Mouse (Mus musculus) liver, embryonic 13.5 days (tissue): Measurements from ENCODE around the gene Tiam2. TPM values are rescaled to one million over a fixed set of nuclear protein-coding genes. Genes with fewer than 3 reads are reported as not detected.

Experiments used
- polyA plus RNA-seq: library from polyadenylated mRNA; unstranded; fragments of >200 nt; fragmentation: Nextera tagmentation; extraction: Ambion mirVana; gene quantifications from 2 replicates; pipeline ENCODE4 v1.2.1, GENCODE M21; 2015

The Tiam2 gene
- polyA plus RNA-seq, 1 experiment from 2014 or later, result 0.59 TPM

Other genes with a start within 250 kb of the Tiam2 start
- 7.7 and 9.7 TPM in 2 replicates for gene Scaf8, start 211.6 kb upstream of the Tiam2 start, polyA plus RNA-seq
- 0.17 TPM in 1 of 2 replicates, not detected in the other for gene Cldn20, start 206.0 kb downstream of the Tiam2 start, polyA plus RNA-seq
- gene Tfb1m, start 231.2 kb downstream of the Tiam2 start, polyA plus RNA-seq, result 14.1 and 15.1 TPM in 2 replicates